In genomic region chr10:77126590-77126989, GRCm38 (mm10) we compare ENCODE assay signal across 23 mouse cellular contexts. TPM values are rescaled to one million over a fixed set of nuclear protein-coding genes. Genes with fewer than 3 reads are reported as not detected.
DNase-seq lines count a peak whose midpoint lies in the region; ATAC-seq and TF ChIP-seq lines count a peak whose summit lies in the region.
"Had no signal": no experiment of that assay in that cellular context is flagged by ENCODE, and none has a peak within 500 bp of the region (broad histone marks: within the 10 kb centered on the region; RNA-seq: fewer than 3 reads in every experiment).

No protein-coding gene starts in this region.

- TF ChIP-seq POLR2A in MEL (IDR thresholded peaks at IDR 0.05; ENCODE audit: control insufficient read depth in 1 of 2, insufficient read depth in 1 of 2, low read depth in 1 of 2, low read length in 2 of 2, poor library complexity in 1 of 2), result no peak

- H3K79me2 ChIP-seq in MEL (ENCODE audit: control insufficient read depth, insufficient read depth, low read length, poor library complexity), result no peaks in the 10 kb centered on the region

- H3K4me1 ChIP-seq in MEL (ENCODE audit: control insufficient read depth in 1 of 2, insufficient read depth in 2 of 2, low read length in 2 of 2), result no peaks in the 10 kb centered on the region
- H3K4me1 ChIP-seq in liver, embryonic 12.5 days, result peaks cover 35% of the 10 kb centered on the region
- peaks cover 5% of the 10 kb centered on the region; the same call in 1 of the 2 replicates for H3K4me1 ChIP-seq in forebrain, embryonic 11.5 days (replicated peaks; ENCODE audit: control insufficient read depth, insufficient read depth, low read length)

- H3K4me3 ChIP-seq in MEL (ENCODE audit: control insufficient read depth in 1 of 2, insufficient read depth in 1 of 2, low read depth in 2 of 2, low read length in 2 of 2), result no peak overlapping the region
- no peak overlapping the region for H3K4me3 ChIP-seq in liver, embryonic 12.5 days
- H3K4me3 ChIP-seq in forebrain, embryonic 11.5 days (ENCODE audit: low read depth, low read length), result no peak overlapping the region
- H3K4me3 ChIP-seq: gastrocnemius, adult 2 months; heart, embryonic 10.5 days; megakaryocyte, embryonic 14.5 days had no signal

- H3K9ac ChIP-seq in MEL (ENCODE audit: control insufficient read depth, low read depth, low read length, poor library complexity, severe bottlenecking), result no peak overlapping the region
- H3K9ac ChIP-seq in liver, embryonic 12.5 days, result no peak overlapping the region
- no peak overlapping the region for H3K9ac ChIP-seq in forebrain, embryonic 11.5 days (ENCODE audit: low read length)
- H3K9ac ChIP-seq: hindbrain, embryonic 14.5 days had no signal

- no peak for TF ChIP-seq EP300 in MEL (IDR thresholded peaks at IDR 0.05; ENCODE audit: low read depth in 1 of 2, low read length in 2 of 2)

- no peak overlapping the region for H3K4me2 ChIP-seq in liver, embryonic 12.5 days
- no peak overlapping the region for H3K4me2 ChIP-seq in forebrain, embryonic 11.5 days (ENCODE audit: low read depth, low read length, severe bottlenecking)
- H3K4me2 ChIP-seq: hindbrain, embryonic 14.5 days had no signal

- H3K27me3 ChIP-seq in MEL (ENCODE audit: control insufficient read depth in 1 of 2, insufficient read depth in 2 of 2, low read length in 2 of 2), result peaks cover 0 to 1% of the 10 kb centered on the region in 2 experiments; a peak in 1 of 4 replicates
- H3K27me3 ChIP-seq in liver, embryonic 12.5 days (replicated peaks), result no peaks in the 10 kb centered on the region
- H3K27me3 ChIP-seq in forebrain, embryonic 11.5 days (ENCODE audit: control insufficient read depth, insufficient read depth, low read length), result no peaks in the 10 kb centered on the region
- H3K27me3 ChIP-seq: megakaryocyte, embryonic 14.5 days had no signal

- no peak overlapping the region for H3K27ac ChIP-seq in MEL (ENCODE audit: control insufficient read depth, low read depth, low read length)
- H3K27ac ChIP-seq in liver, embryonic 12.5 days, result no peak overlapping the region
- no peak overlapping the region for H3K27ac ChIP-seq in forebrain, embryonic 11.5 days (ENCODE audit: low read depth, low read length)
- H3K27ac ChIP-seq: gastrocnemius, adult 2 months; heart, embryonic 10.5 days; hindbrain, embryonic 14.5 days had no signal

- DNase-seq in MEL (ENCODE audit: low read depth, low spot score) (peak; percentile 34), ZHBTc4 (ENCODE audit: low read depth, low spot score) (peak; percentile 63)
- DNase-seq in layer of hippocampus, postnatal 14 days (ENCODE audit: low spot score in 2 of 2), result no peak
- no peak for DNase-seq in forebrain, embryonic 11.5 days (ENCODE audit: low spot score)
- no peak for DNase-seq in cerebellum, postnatal 10 days
- DNase-seq: adrenal gland, postnatal 36 days; cerebellum, adult 11-12 months; cerebellum, postnatal 14 days; gastrocnemius, adult 2 months; heart, postnatal 4 days; left cerebral cortex, postnatal 4 days; lung, adult 18-20 months; lung, postnatal 14 days; midbrain, embryonic 14.5 days; right cerebral cortex, postnatal 25 days; spleen, adult 18-20 months had no signal

- no peak for TF ChIP-seq RAD21 in MEL (IDR thresholded peaks at IDR 0.05; ENCODE audit: low read depth, low read length)

- WGBS in liver, embryonic 12.5 days (ENCODE audit: insufficient replicate concordance), result 57% methylated on average over 2 of the region's 2 CpGs
- WGBS in forebrain, embryonic 11.5 days, result 91% methylated on average over 2 of the region's 2 CpGs

- H3K36me3 ChIP-seq in MEL (ENCODE audit: control insufficient read depth in 1 of 2, insufficient read depth in 2 of 2, low read length in 2 of 2), result no peaks in the 10 kb centered on the region
- H3K36me3 ChIP-seq in liver, embryonic 12.5 days, result no peaks in the 10 kb centered on the region
- no peaks in the 10 kb centered on the region for H3K36me3 ChIP-seq in forebrain, embryonic 11.5 days (ENCODE audit: control insufficient read depth, insufficient read depth, low read length)

- ATAC-seq in liver, embryonic 12.5 days, result peak; percentile 48
- ATAC-seq in megakaryocyte progenitor cell, adult 5-6 weeks (replicated peaks; ENCODE audit: poor library complexity), result peak; percentile 67
- ATAC-seq in forebrain, embryonic 11.5 days (replicated peaks; ENCODE audit: low FRiP score), result no peak
- ATAC-seq: forebrain, embryonic 14.5 days; inflammation-experienced regulatory T-cells, adult 6 months had no signal

- no peak for TF ChIP-seq CTCF in MEL (IDR thresholded peaks at IDR 0.05 in 2 of 3, conservative IDR thresholded peaks at IDR 0.05 in 1 of 3; ENCODE audit: control insufficient read depth in 1 of 3, insufficient read depth in 1 of 3, low read depth in 2 of 3, low read length in 3 of 3, poor library complexity in 1 of 3, severe bottlenecking in 1 of 3)

- no peaks in the 10 kb centered on the region for H3K9me3 ChIP-seq in MEL (replicated peaks; ENCODE audit: insufficient read depth, low read length)
- no peaks in the 10 kb centered on the region for H3K9me3 ChIP-seq in liver, embryonic 12.5 days (replicated peaks)
- H3K9me3 ChIP-seq in forebrain, embryonic 11.5 days (ENCODE audit: control insufficient read depth, low read length), result no peaks in the 10 kb centered on the region
- H3K9me3 ChIP-seq: heart, embryonic 10.5 days; megakaryocyte, embryonic 14.5 days had no signal

TF ChIP-seq in MEL, 35 proteins besides CTCF, POLR2A, EP300 and RAD21:
- TF ChIP-seq ZC3H11A (IDR thresholded peaks at IDR 0.05; ENCODE audit: low read depth, low read length), result no peak
- TF ChIP-seq SMC3 (IDR thresholded peaks at IDR 0.05; ENCODE audit: low read depth, low read length), result no peak
- TF ChIP-seq CHD2 (IDR thresholded peaks at IDR 0.05; ENCODE audit: low read length), result no peak
- TF ChIP-seq MEF2A (IDR thresholded peaks at IDR 0.05; ENCODE audit: extremely low read depth, insufficient replicate concordance, low read depth, low read length, poor library complexity, severe bottlenecking), result no peak
- no peak for TF ChIP-seq MYB (IDR thresholded peaks at IDR 0.05; ENCODE audit: low read depth, low read length)
- no peak for TF ChIP-seq UBTF (IDR thresholded peaks at IDR 0.05; ENCODE audit: borderline replicate concordance, insufficient read depth, low read depth, low read length)
- TF ChIP-seq ZKSCAN1 (IDR thresholded peaks at IDR 0.05; ENCODE audit: low read depth, low read length), result no peak
- TF ChIP-seq SIN3A (IDR thresholded peaks at IDR 0.05; ENCODE audit: low read length), result no peak
- TF ChIP-seq POLR2AphosphoS2 (IDR thresholded peaks at IDR 0.05; ENCODE audit: low read length), result no peak
- no peak for TF ChIP-seq NELFE (IDR thresholded peaks at IDR 0.05; ENCODE audit: low read depth, low read length)
- TF ChIP-seq RCOR1 (IDR thresholded peaks at IDR 0.05; ENCODE audit: low read depth, low read length), result no peak
- TF ChIP-seq ZNF384 (IDR thresholded peaks at IDR 0.05; ENCODE audit: low read depth, low read length), result no peak

RNA-seq across cellular contexts. Expression of gene Col18a1, which starts 39.8 kb away (rescaled TPM):
- 0.33 and 0.46 TPM in 2 replicates for total RNA-seq in MEL (2012; rRNA removed)
- 1 to 10 TPM in 1 of 2 experiments, not detected in 1; 1.3 TPM for polyA plus RNA-seq in MEL (2012; ENCODE audit: insufficient read depth in 1 of 2, insufficient read length in 2 of 2, low read depth in 1 of 2, low replicate concordance in 2 of 2, missing spikeins in 1 of 2)
- 38.3 and 42.4 TPM in 2 replicates for polyA plus RNA-seq in liver, embryonic 12.5 days (2016; fragmentation: Nextera tagmentation; extraction: Ambion mirVana)
- total RNA-seq in megakaryocyte progenitor cell, adult 5-6 weeks (2015), result 0.02 TPM in 1 of 2 replicates, not detected in the other
- total RNA-seq in megakaryocyte progenitor cell, adult 5-6 weeks (2017), result not detected in 2 replicates
- 1 to 10 TPM; 7.3 to 9.8 TPM for total RNA-seq in layer of hippocampus, postnatal 14 days (2021)
- 79.0 and 86.7 TPM in 2 replicates for polyA plus RNA-seq in forebrain, embryonic 11.5 days (2014; fragmentation: Nextera tagmentation; extraction: Ambion mirVana)

Comparison
In these comparisons a context has a peak if more than half of its experiments do, and no peak if none do; other contexts are left out.
1. DNase-seq: peak in MEL (single experiment) and ZHBTc4 (single experiment); none in layer of hippocampus, postnatal 14 days (0 of 2), forebrain, embryonic 11.5 days (single experiment) and cerebellum, postnatal 10 days (0 of 2).